17 mouse cellular contexts compared by ENCODE assay signal in genomic region chr4:120152648-120153047, GRCm38 (mm10). TPM values are rescaled to one million over a fixed set of nuclear protein-coding genes. Genes with fewer than 3 reads are reported as not detected.
DNase-seq lines count a peak whose midpoint lies in the region; ATAC-seq and TF ChIP-seq lines count a peak whose summit lies in the region.
"Had no signal": no experiment of that assay in that cellular context is flagged by ENCODE, and none has a peak within 500 bp of the region (broad histone marks: within the 10 kb centered on the region; RNA-seq: fewer than 3 reads in every experiment).

No protein-coding gene starts in this region.

- peak; percentile 16 for TF ChIP-seq RAD21 in CH12.LX (IDR thresholded peaks at IDR 0.05; ENCODE audit: low read depth, low read length)

- H3K4me1 ChIP-seq in liver, embryonic 14.5 days (replicated peaks; ENCODE audit: control insufficient read depth in 2 of 2, insufficient read depth in 2 of 2, low read length in 1 of 2) = no peaks in the 10 kb centered on the region
- peaks cover 0 to 4% of the 10 kb centered on the region in 2 experiments; a peak in 1 of 4 replicates for H3K4me1 ChIP-seq in CH12.LX (ENCODE audit: control insufficient read depth in 1 of 2, insufficient read depth in 2 of 2)
- peaks cover 2% of the 10 kb centered on the region for H3K4me1 ChIP-seq in cortical plate, adult 2 months (ENCODE audit: control insufficient read depth, insufficient read depth, low read length)
- peaks cover 12% of the 10 kb centered on the region for H3K4me1 ChIP-seq in limb, embryonic 10.5 days
- H3K4me1 ChIP-seq in forebrain, embryonic 10.5 days = peaks cover 18% of the 10 kb centered on the region

- intact Hi-C loops in gastrocnemius, adult 2 months (cut with DNase I) = no loop called here
- intact Hi-C loops in gastrocnemius, postnatal 14 days (cut with DNase I; ENCODE audit: low total_unique reads) = no loop called here

- DNase-seq in gastrocnemius, adult 2 months = peak; percentile 9
- DNase-seq in gastrocnemius, postnatal 14 days = no peak
- DNase-seq in liver, embryonic 14.5 days (ENCODE audit: low read depth in 3 of 3, low spot score in 3 of 3) = no peak
- DNase-seq in liver = no peak
- DNase-seq in CH12.LX (ENCODE audit: extremely low read depth) = peak; percentile 41
- DNase-seq in limb, embryonic 10.5 days (ENCODE audit: low spot score) = no peak
- DNase-seq in forebrain, embryonic 10.5 days (ENCODE audit: extremely low spot score, low spot score) = no peak
- DNase-seq: cerebellum, adult 9-11 months; kidney, adult 8-10 months; thymus, adult 18-20 months had no signal

- H3K4me2 ChIP-seq in liver, embryonic 14.5 days (ENCODE audit: low read depth) = no peak overlapping the region
- no peak overlapping the region for H3K4me2 ChIP-seq in CH12.LX (ENCODE audit: insufficient read depth, low read depth, poor library complexity, severe bottlenecking)
- H3K4me2 ChIP-seq: hindbrain, embryonic 13.5 days; neural tube, embryonic 13.5 days had no signal

- dilution Hi-C loops in CH12.LX (cut with MboI; ENCODE audit: extremely low pct_ligation_motif_present, extremely low pct_unique_long_range_greater_than_20kb, low sequenced_read_pairs) = no loop called here

- no peak for TF ChIP-seq POLR2A in CH12.LX (IDR thresholded peaks at IDR 0.05; ENCODE audit: low read depth, low read length)
- TF ChIP-seq POLR2A in cortical plate, adult 2 months (IDR thresholded peaks at IDR 0.05; ENCODE audit: extremely low read depth, insufficient read depth, low read length) = no peak

- H3K36me3 ChIP-seq in liver, embryonic 14.5 days (replicated peaks; ENCODE audit: control insufficient read depth, insufficient read depth, low read depth) = no peaks in the 10 kb centered on the region
- no peaks in the 10 kb centered on the region for H3K36me3 ChIP-seq in CH12.LX (replicated peaks in 1 of 2; ENCODE audit: control insufficient read depth in 1 of 2, insufficient read depth in 1 of 2, low read length in 1 of 2)
- H3K36me3 ChIP-seq in limb, embryonic 10.5 days = no peaks in the 10 kb centered on the region
- H3K36me3 ChIP-seq in forebrain, embryonic 10.5 days (replicated peaks) = no peaks in the 10 kb centered on the region
- H3K36me3 ChIP-seq: hindbrain, embryonic 13.5 days; neural tube, embryonic 13.5 days had no signal

- H3K27ac ChIP-seq in gastrocnemius, adult 2 months = no peak overlapping the region
- H3K27ac ChIP-seq in liver, embryonic 14.5 days = no peak overlapping the region
- H3K27ac ChIP-seq in CH12.LX (ENCODE audit: insufficient read depth, low read depth) = no peak overlapping the region
- no peak overlapping the region for H3K27ac ChIP-seq in cortical plate, adult 2 months (ENCODE audit: insufficient read depth, low read length)
- H3K27ac ChIP-seq in limb, embryonic 10.5 days = no peak overlapping the region
- H3K27ac ChIP-seq in forebrain, embryonic 10.5 days = no peak overlapping the region
- H3K27ac ChIP-seq: hindbrain, embryonic 13.5 days; neural tube, embryonic 13.5 days had no signal

- peak; percentile 31; the same call in 1 of the 2 replicates for TF ChIP-seq CTCF in gastrocnemius, adult 2 months (IDR thresholded peaks at IDR 0.05)
- peak; percentile 56 for TF ChIP-seq CTCF in liver, embryonic 14.5 days (IDR thresholded peaks at IDR 0.05; ENCODE audit: low read depth)
- TF ChIP-seq CTCF in CH12.LX (conservative IDR thresholded peaks at IDR 0.05 in 1 of 2, IDR thresholded peaks at IDR 0.05 in 1 of 2; ENCODE audit: low read depth in 2 of 2, low read length in 2 of 2) = peak; percentile 61 to 83
- TF ChIP-seq CTCF in cortical plate, adult 2 months (IDR thresholded peaks at IDR 0.05; ENCODE audit: extremely low read depth, insufficient read depth, low read length) = peak; percentile 37; the same call in 1 of the 2 replicates

- H3K9me3 ChIP-seq in liver, embryonic 14.5 days (ENCODE audit: control insufficient read depth, low read length) = no peaks in the 10 kb centered on the region
- H3K9me3 ChIP-seq in CH12.LX (replicated peaks; ENCODE audit: low read length) = no peaks in the 10 kb centered on the region
- H3K9me3 ChIP-seq in limb, embryonic 10.5 days (replicated peaks) = no peaks in the 10 kb centered on the region
- H3K9me3 ChIP-seq in forebrain, embryonic 10.5 days = no peaks in the 10 kb centered on the region
- H3K9me3 ChIP-seq: hindbrain, embryonic 13.5 days; neural tube, embryonic 13.5 days had no signal

- no peak for TF ChIP-seq EP300 in liver, embryonic 14.5 days (IDR thresholded peaks at IDR 0.05; ENCODE audit: low read depth)
- no peak for TF ChIP-seq EP300 in CH12.LX (IDR thresholded peaks at IDR 0.05; ENCODE audit: low read length)

- H3K27me3 ChIP-seq in liver, embryonic 14.5 days (ENCODE audit: control insufficient read depth, insufficient read depth, low read length) = no peaks in the 10 kb centered on the region; the same call in none of the 2 replicates
- peaks cover 39% of the 10 kb centered on the region for H3K27me3 ChIP-seq in CH12.LX (replicated peaks)
- peaks cover 32% of the 10 kb centered on the region for H3K27me3 ChIP-seq in limb, embryonic 10.5 days (ENCODE audit: low read depth, poor library complexity, severe bottlenecking)
- H3K27me3 ChIP-seq in forebrain, embryonic 10.5 days (ENCODE audit: poor library complexity, severe bottlenecking) = peaks cover 35% of the 10 kb centered on the region

- no peak overlapping the region for H3K9ac ChIP-seq in liver, embryonic 14.5 days (replicated peaks)
- H3K9ac ChIP-seq in CH12.LX (ENCODE audit: insufficient read depth, low read depth) = no peak overlapping the region
- H3K9ac ChIP-seq: hindbrain, embryonic 13.5 days; neural tube, embryonic 13.5 days had no signal

- no peak for ATAC-seq in liver, embryonic 14.5 days (ENCODE audit: insufficient read depth)

- H3K79me2 ChIP-seq in CH12.LX (replicated peaks; ENCODE audit: control insufficient read depth, extremely low read depth, insufficient read depth, poor library complexity, severe bottlenecking) = no peaks in the 10 kb centered on the region

- 42% methylated on average over 4 of the region's 4 CpGs for WGBS in liver, embryonic 14.5 days (ENCODE audit: insufficient replicate concordance)
- WGBS in limb, embryonic 10.5 days = 59% methylated on average over 4 of the region's 4 CpGs
- 65% methylated on average over 4 of the region's 4 CpGs for WGBS in forebrain, embryonic 10.5 days

- H3K4me3 ChIP-seq in gastrocnemius, adult 2 months = no peak overlapping the region
- H3K4me3 ChIP-seq in liver, embryonic 14.5 days (ENCODE audit: insufficient read depth in 1 of 2, low read depth in 2 of 2, low read length in 2 of 2) = no peak overlapping the region
- H3K4me3 ChIP-seq in CH12.LX (replicated peaks in 1 of 3; ENCODE audit: low read depth in 2 of 3, low read length in 2 of 3, poor library complexity in 1 of 3) = no peak overlapping the region
- no peak overlapping the region for H3K4me3 ChIP-seq in cortical plate, adult 2 months (ENCODE audit: insufficient read depth, low read length)
- H3K4me3 ChIP-seq in limb, embryonic 10.5 days = no peak overlapping the region
- no peak overlapping the region for H3K4me3 ChIP-seq in forebrain, embryonic 10.5 days
- H3K4me3 ChIP-seq: erythroblast, embryonic 14.5 days; hindbrain, embryonic 13.5 days; neural tube, embryonic 13.5 days had no signal

- in situ Hi-C loops in CH12.LX (cut with MboI; ENCODE audit: low pct_ligation_motif_present, low pct_unique_long_range_greater_than_20kb, low sequenced_read_pairs) = no loop called here

TF ChIP-seq in CH12.LX, 34 proteins besides CTCF, POLR2A, EP300 and RAD21:
- TF ChIP-seq MAX (IDR thresholded peaks at IDR 0.05; ENCODE audit: low read length) (no peak), ZNF384 (IDR thresholded peaks at IDR 0.05; ENCODE audit: low read depth, low read length) (no peak), MAFK (IDR thresholded peaks at IDR 0.05; ENCODE audit: insufficient replicate concordance, low read length) (no peak), IRF4 (IDR thresholded peaks at IDR 0.05; ENCODE audit: low read depth, low read length) (no peak), ZC3H11A (IDR thresholded peaks at IDR 0.05; ENCODE audit: low read depth, low read length) (no peak), SIN3A (IDR thresholded peaks at IDR 0.05; ENCODE audit: low read length) (no peak), GABPA (IDR thresholded peaks at IDR 0.05; ENCODE audit: insufficient replicate concordance, low read depth, low read length) (no peak), JUND (conservative IDR thresholded peaks at IDR 0.05; ENCODE audit: low read depth, low read length) (no peak), RCOR1 (conservative IDR thresholded peaks at IDR 0.05; ENCODE audit: low read depth, low read length) (no peak), MEF2A (IDR thresholded peaks at IDR 0.05; ENCODE audit: borderline replicate concordance, low read depth, low read length) (no peak), USF1 (IDR thresholded peaks at IDR 0.05; ENCODE audit: low read depth, low read length) (no peak), KAT2A (IDR thresholded peaks at IDR 0.05; ENCODE audit: insufficient replicate concordance, low read length) (no peak), ELF1 (IDR thresholded peaks at IDR 0.05; ENCODE audit: low read depth, low read length) (no peak), ZKSCAN1 (IDR thresholded peaks at IDR 0.05; ENCODE audit: borderline replicate concordance, low read depth, low read length) (no peak), HCFC1 (IDR thresholded peaks at IDR 0.05; ENCODE audit: low read depth, low read length) (no peak), SMC3 (IDR thresholded peaks at IDR 0.05; ENCODE audit: low read depth, low read length) (no peak), E2F4 (IDR thresholded peaks at IDR 0.05; ENCODE audit: insufficient replicate concordance, low read depth, low read length) (no peak), POLR2AphosphoS2 (IDR thresholded peaks at IDR 0.05; ENCODE audit: low read depth, low read length) (no peak), ZMIZ1 (IDR thresholded peaks at IDR 0.05; ENCODE audit: low read depth, low read length) (no peak)

RNA-seq across cellular contexts. Expression of gene Edn2, which starts 8.4 kb away (rescaled TPM):
- not detected for total RNA-seq in gastrocnemius, adult 2 months (2021)
- not detected for total RNA-seq in gastrocnemius, postnatal 14 days (2021)
- 0.06 TPM in 1 of 2 replicates, not detected in the other for polyA plus RNA-seq in liver, embryonic 14.5 days (2012; rRNA removed)
- 0.06 TPM in 1 of 2 replicates, not detected in the other for polyA plus RNA-seq in liver, embryonic 14.5 days (2014; fragmentation: Nextera tagmentation; extraction: Ambion mirVana)
- total RNA-seq in CH12.LX (2012; rRNA removed) (not detected in 2 replicates), CH12.LX (2014; rRNA removed) (not detected in 2 replicates)
- polyA plus RNA-seq in CH12.LX (2012; ENCODE audit: insufficient read length, low read depth) = not detected in 2 replicates
- polyA plus RNA-seq in cortical plate, adult 2 months (2012; rRNA removed) = 0.13 TPM in 1 of 2 replicates, not detected in the other
- polyA plus RNA-seq in limb, embryonic 10.5 days (2016; fragmentation: Nextera tagmentation; extraction: Ambion mirVana) = not detected in 2 replicates
- not detected in 2 replicates for polyA plus RNA-seq in forebrain, embryonic 10.5 days (2016; fragmentation: Nextera tagmentation; extraction: Ambion mirVana)
- total RNA-seq: gastrocnemius, postnatal 4 days; left cerebral cortex, postnatal 25 days; megakaryocyte progenitor cell, adult 5-6 weeks had no signal
- polyA plus RNA-seq: erythroblast, embryonic 14.5 days had no signal

Comparison
In these comparisons a context has a peak if more than half of its experiments do, and no peak if none do; other contexts are left out.
1. DNase-seq: peak in gastrocnemius, adult 2 months (single experiment) and CH12.LX (single experiment); none in gastrocnemius, postnatal 14 days (single experiment), liver, embryonic 14.5 days (0 of 3), liver (single experiment), limb, embryonic 10.5 days (single experiment) and forebrain, embryonic 10.5 days (single experiment).
2. Peak in every context shown above with its lines, with median percentiles within 50 percentile points of each other: CTCF ChIP-seq.